Mouse (Mus musculus) myocyte (in vitro differentiated cells): ENCODE results near the gene Dhx36.

ENCODE experiments used
- CEBPB ChIP-seq: IDR thresholded peaks from 2 replicates; pipeline ENCODE4 v1.6.1; 2011; ENCODE audit warnings: mild to moderate bottlenecking, moderate library complexity; ENCODE audit not compliant: poor library complexity, insufficient read depth, severe bottlenecking
- MAX ChIP-seq: IDR thresholded peaks from one replicate; pipeline ENCODE4 v1.6.1; 2011; ENCODE audit warnings: low read depth, mild to moderate bottlenecking, control low read depth
- POLR2A ChIP-seq: IDR thresholded peaks from one replicate; pipeline ENCODE4 v1.6.1; 2011; ENCODE audit warnings: low read depth, mild to moderate bottlenecking, control low read depth, moderate library complexity; ENCODE audit not compliant: insufficient read length
- POLR2AphosphoS2 ChIP-seq: IDR thresholded peaks from one replicate; pipeline ENCODE4 v1.6.1; 2011; ENCODE audit warnings: low read depth, control low read depth; ENCODE audit not compliant: insufficient read length
- SRF ChIP-seq: IDR thresholded peaks from one replicate; pipeline ENCODE4 v1.6.1; 2011; ENCODE audit warnings: low read depth; ENCODE audit not compliant: control insufficient read depth, insufficient read length
- TCF12 ChIP-seq: IDR thresholded peaks from one replicate; pipeline ENCODE4 v1.6.1; 2011; ENCODE audit warnings: mild to moderate bottlenecking, control low read depth; ENCODE audit not compliant: poor library complexity, insufficient read depth, severe bottlenecking
- USF1 ChIP-seq: IDR thresholded peaks from one replicate; pipeline ENCODE4 v1.6.1; 2011; ENCODE audit warnings: low read depth, mild to moderate bottlenecking, control low read depth, moderate library complexity

- TF ChIP-seq POLR2A = peak; percentile 82
- TF ChIP-seq MAX = no peak
- no peak for TF ChIP-seq SRF
- no peak for TF ChIP-seq TCF12
- no peak for TF ChIP-seq USF1
- no peak for TF ChIP-seq CEBPB
- peak; percentile 75 for TF ChIP-seq POLR2AphosphoS2
Observed at GRCm38 (mm10) chr3:62506488-62507205, at the start of gene Dhx36.
